Mouse (Mus musculus): ENCODE measurements at regions not wholly inside any gene's neighbourhood (a gene's known extent, or its start where the extent isn't known, plus 50 kb on each side); places are given as distances from the start of the nearest gene placed in this dataset.

DNA sequence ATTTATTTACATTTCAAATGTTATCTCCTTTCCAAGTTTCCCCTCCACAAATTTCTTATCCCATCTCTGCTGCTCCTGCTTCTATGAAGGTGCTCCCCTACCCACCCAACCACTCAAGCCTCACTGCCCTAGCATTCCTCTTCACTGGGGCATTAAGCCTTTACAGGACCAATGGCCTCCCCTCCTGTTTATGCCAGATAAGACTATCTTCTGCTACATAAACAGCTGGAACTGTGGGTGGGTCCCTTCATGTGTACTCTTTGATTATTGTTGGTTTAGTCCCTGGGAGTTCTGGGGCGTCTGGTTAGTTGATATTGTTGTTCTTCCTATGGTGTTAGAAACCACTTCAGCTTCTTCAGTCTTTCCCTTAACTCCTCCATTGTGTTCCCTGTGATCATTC lies 1164.1 kb upstream of the Got2 start:
- no peak for DNase-seq (ENCODE audit: low read depth, low spot score)

DNA sequence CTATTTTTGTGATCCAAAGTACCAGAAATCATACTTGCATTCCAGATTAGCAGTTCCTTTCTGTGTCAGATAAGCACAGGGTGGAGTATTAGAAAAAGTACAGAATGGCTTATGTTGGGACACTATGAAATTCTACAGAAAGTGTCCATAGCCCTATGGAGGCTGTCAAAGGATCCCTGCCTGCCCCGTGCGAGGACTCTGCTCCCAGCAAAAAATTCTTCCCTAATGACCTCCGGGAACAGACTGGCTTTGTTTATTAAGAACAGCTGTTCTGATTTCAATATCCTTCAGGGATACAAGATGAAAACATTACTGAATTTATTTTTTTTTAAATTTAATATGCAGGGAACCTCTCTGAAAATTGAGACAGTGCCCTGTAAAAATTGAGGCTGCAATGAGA lies 1151.4 kb upstream of the Got2 start:
- no peak for DNase-seq (ENCODE audit: low read depth, low spot score)

- no peak for DNase-seq (ENCODE audit: low read depth, low spot score)
These were observed 1150.5 kb upstream of the Got2 start for GRCm38 (mm10) chr8:97038854-97039253.

DNA sequence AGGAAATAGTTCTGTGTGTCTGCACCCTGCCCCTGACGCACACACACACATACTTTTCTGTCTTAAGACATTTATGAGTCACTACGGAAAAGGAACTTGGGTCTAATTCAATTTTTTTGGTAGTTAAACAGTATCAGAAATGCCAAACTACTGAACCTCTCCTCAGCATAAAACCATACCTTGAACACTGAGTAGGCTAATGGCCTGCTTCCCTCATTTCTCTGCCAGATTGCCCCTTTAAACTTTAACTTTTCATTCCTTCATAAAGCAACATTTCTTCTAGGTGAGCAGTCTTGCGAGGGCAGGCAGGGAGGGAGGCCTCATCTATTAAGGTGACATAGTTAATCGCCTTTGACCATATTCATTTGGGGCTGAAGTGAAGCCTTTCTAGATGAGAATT lies 1143.8 kb upstream of the Got2 start:
- DNase-seq (ENCODE audit: low read depth, low spot score): no peak

DNA sequence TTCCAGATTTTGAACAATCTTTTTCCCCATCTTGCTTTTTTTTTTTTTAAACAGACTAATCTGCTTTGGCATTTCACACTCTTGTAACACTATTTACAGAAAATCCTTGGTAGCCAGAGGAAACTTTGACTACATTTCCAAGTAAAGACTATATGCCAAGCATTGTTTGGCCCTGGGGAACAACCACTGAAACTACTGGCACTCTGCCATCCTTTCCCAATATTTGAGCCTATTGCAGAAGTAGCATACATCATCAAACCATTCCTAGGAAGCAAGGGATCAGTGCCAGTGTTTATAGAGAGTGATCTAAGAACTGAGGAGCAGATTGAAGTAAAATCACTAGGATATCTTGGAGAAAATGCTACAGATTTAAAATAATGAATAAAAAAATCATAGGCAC lies 1127.2 kb upstream of the Got2 start:
- no peak for DNase-seq (ENCODE audit: low read depth, low spot score)

DNA sequence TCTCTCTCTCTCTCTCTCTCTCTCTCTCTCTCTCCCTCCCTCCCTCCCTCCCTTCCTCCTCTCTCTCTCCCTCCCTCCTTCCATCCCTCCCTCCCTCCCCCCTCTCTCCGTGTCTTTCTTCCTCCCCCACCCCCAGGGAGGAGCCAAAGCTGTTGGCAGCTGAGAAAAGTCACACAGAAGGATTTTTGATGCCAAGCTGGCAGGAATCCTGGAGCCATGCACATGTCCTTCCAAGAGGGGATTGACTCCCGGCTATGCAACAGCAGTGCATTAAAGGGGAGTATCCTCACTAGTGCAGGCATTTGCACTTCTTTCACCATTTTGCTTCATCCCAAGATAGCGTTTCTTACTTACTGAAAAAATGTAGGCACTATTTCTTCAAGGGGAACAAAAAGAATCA lies 1115.8 kb upstream of the Got2 start:
- peak; percentile 42 for DNase-seq (ENCODE audit: low read depth, low spot score)

DNA sequence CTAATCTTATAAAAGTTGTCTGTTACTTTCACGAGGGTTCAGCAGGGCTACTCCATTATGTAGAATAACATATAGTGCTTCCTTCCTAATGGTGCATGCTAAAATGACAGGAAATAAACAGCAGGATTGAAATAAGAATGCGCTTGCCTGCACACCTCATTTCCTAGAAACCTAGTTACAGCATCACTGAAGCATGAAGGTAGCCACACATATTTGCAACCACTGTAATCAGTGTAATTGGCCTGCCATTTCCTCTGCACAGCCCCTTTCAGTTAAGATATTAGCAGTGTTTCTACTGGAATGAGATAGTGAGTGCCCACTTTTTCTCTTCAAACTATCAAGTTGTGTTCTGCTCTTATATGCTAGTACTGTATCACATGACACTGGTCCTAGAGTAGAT lies 1094.8 kb upstream of the Got2 start:
- no peak for DNase-seq (ENCODE audit: low read depth, low spot score)

All from brain, embryonic 18.5 days (tissue).